Mouse (Mus musculus): ENCODE data around the gene Ccdc65.
"Not testable (repeated sequence)": the region's sequence is repeated elsewhere in the genome, so short reads cannot be mapped to it uniquely, and the experiment has no call there.

Ccdc65 gene

GRCm38 (mm10) chr15:98737881-98738280 is 29.9 kb downstream of the Ccdc65 start:
- DNase-seq (ENCODE audit: low spot score), result peak; percentile 50

GRCm38 (mm10) chr15:98738796-98739195 is 30.8 kb downstream of the Ccdc65 start:
- no peak for DNase-seq (ENCODE audit: low spot score)

GRCm38 (mm10) chr15:98740219-98740618 is 32.2 kb downstream of the Ccdc65 start:
- no peak for DNase-seq (ENCODE audit: low spot score)

GRCm38 (mm10) chr15:98742766-98743428 is 34.9 kb downstream of the Ccdc65 start:
- no peak for DNase-seq (ENCODE audit: low spot score)

- not testable (repeated sequence) for DNase-seq (ENCODE audit: low spot score)
Measured at GRCm38 (mm10) chr15:98743863-98744262, 35.9 kb downstream of the Ccdc65 start.

GRCm38 (mm10) chr15:98746344-98746965 is 38.4 kb downstream of the Ccdc65 start:
- no peak for DNase-seq (ENCODE audit: low spot score)

- no peak for DNase-seq (ENCODE audit: low spot score)
Measured at GRCm38 (mm10) chr15:98747296-98747695, 39.3 kb downstream of the Ccdc65 start.

GRCm38 (mm10) chr15:98749093-98749492 is 41.1 kb downstream of the Ccdc65 start:
- DNase-seq (ENCODE audit: low spot score), result no peak

GRCm38 (mm10) chr15:98753021-98753423 is 45.0 kb downstream of the Ccdc65 start:
- no peak for DNase-seq (ENCODE audit: low spot score)

GRCm38 (mm10) chr15:98754125-98754524 is 46.1 kb downstream of the Ccdc65 start:
- DNase-seq (ENCODE audit: low spot score), result no peak

GRCm38 (mm10) chr15:98762201-98762621 is 54.2 kb downstream of the Ccdc65 start:
- peak; percentile 80 for DNase-seq (ENCODE audit: low spot score)

GRCm38 (mm10) chr15:98762670-98763529 is 54.9 kb downstream of the Ccdc65 start, which contains the start of gene Arf3:
TSS of gene Arf3 (minus strand) at chr15:98763214.
- peak; percentile 95 for DNase-seq (ENCODE audit: low spot score)

- no peak for DNase-seq (ENCODE audit: low spot score)
Measured at GRCm38 (mm10) chr15:98765929-98766328, 57.9 kb downstream of the Ccdc65 start.

GRCm38 (mm10) chr15:98768259-98768658 is 60.3 kb downstream of the Ccdc65 start:
- no peak for DNase-seq (ENCODE audit: low spot score)

GRCm38 (mm10) chr15:98771813-98772425 is 63.9 kb downstream of the Ccdc65 start:
- DNase-seq (ENCODE audit: low spot score), result no peak

GRCm38 (mm10) chr15:98772511-98773211 is 64.7 kb downstream of the Ccdc65 start:
- no peak for DNase-seq (ENCODE audit: low spot score)
